Mouse (Mus musculus): ENCODE results near the gene Pip5k1b. TPM values are rescaled to one million over a fixed set of nuclear protein-coding genes. Genes with fewer than 3 reads are reported as not detected.

Pip5k1b gene
- total RNA-seq, 2 experiments from 2014 or later = 17.7 to 19.3 TPM

DNA sequence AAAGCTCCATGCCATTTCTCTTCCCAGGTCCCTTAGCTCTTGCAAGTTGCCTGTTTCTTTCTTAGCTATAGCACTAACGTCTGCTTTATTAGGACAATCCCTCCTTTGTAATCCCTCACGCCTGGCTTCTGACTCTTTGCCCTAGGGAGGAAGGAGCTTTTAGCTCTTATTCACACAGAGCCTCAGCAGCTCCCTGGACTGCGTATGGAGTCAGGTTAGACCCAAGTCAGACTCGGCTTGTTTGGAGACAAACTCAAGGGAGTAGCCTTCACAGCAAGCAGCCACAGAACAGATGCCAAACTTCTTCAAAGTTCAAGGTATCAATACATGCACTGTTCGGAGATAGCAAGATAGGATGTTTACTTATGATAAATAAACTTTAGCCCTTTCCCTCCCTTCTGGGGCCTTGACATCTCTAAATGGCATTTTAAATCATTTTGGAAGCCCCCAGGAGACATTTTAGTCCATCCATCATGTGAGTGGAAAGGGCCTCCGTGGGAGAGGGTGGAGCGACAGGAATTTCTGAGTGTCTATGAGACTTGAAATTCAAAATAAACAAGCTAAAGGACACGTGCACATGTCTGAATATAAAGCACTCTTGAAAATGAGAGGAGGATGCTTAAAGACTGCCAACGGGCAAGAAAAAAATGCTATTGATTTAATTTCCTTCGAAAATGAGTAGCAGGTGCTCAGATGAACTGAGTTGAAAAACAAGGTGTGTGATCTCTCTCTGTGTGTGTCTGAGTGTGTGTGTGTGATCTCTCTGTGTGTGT, 231.6 kb downstream of the Pip5k1b start:
- DNase-seq (ENCODE audit: low spot score in 2 of 2) = no peak
- intact Hi-C loops (cut with DNase I) = no loop called here

DNA sequence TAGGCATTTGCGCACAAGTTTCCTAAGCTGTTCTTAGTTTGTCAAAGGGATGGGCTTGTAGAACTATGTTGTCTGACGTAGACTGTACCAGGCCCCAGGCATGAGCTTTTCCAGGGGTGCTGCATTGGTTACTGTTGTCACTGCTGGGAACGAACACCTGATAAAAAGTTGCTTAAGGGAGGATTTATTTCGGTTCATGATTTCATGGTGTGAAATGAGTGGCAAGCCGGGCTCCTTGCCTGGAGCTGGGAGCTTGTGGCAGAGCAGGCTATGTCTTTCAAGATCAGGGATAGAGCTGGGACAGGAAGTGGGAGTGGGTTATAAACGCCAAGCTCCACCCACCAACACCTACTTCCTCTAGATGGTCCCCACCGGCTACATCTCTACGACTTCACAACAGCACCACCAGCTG, 233.8 kb downstream of the Pip5k1b start:
- DNase-seq (ENCODE audit: low spot score in 2 of 2) = no peak
- intact Hi-C loops (cut with DNase I) = no loop called here

DNA sequence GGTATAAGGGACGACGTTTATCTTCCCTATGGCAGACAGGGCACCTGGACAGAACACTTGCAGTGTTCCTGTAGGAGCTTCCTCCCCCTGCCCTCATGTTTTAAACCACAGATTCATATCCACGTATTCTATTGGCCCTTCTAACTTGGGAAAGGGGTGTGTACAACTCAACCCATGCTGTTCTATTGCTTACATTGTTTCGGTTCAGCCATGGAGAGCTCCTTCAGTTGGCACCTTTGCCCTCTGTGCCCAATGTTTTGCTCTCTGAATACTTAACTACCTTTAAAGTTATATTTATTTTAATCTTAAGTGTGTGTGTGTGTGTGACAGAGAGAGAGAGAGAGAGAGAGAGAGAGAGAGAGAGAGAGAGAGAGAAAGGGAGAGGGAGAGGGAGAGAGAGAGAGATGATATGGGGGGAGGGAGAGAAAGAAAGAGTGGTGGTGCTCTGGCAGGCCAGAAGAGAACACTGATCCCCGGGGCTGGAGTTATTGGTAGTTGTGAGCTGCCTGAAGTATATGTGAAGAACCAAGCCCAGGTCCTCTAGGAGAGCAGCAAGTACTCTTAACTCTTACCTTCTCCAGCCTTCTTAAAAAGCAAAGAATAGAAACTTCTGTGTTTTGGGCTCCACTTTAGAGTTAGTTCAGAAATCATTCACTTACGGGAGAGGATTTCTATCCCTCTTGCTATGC, 234.3 kb downstream of the Pip5k1b start:
- intact Hi-C loops (cut with DNase I) = no loop called here
- no peak for DNase-seq (ENCODE audit: low spot score in 2 of 2)

DNA sequence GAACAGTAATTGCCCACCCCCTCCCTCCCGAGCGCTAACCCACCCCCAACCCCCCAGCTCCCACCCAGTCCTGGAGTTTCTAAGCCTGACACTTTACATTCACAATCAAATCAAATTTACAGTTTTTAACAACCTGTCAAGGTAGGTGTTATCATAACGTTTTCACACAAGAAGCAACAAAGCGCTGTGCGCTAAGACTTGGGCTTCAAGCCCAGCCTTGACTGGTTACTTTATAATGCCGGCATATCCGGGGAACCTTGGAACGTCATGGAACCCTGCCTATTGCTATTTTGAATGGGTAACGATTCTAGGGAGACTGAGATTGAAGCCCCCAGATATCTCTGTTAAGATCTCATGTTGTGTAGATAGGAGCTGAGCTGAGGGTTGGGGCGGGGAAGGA, 237.5 kb downstream of the Pip5k1b start:
- no peak for DNase-seq (ENCODE audit: low spot score in 2 of 2)
- intact Hi-C loops (cut with DNase I) = no loop called here

DNA sequence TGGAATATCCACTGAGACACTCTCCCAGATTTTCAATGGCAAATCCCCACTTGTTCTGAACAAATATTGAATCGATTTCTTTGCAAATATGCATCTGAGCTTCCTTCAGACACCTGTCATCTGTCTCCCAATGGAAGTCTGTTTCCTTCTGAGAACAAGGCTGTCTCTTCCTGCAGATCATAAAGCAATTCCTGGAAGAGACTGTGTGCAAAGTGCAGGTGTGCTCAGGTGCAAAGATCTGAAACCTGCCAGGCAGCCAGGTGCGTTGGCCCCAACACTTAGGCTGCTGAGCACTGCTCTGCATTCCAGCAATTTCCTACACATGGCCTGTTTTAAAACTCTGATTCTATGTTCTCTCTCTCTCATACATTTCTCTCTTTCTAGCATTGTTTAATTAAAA, 237.9 kb downstream of the Pip5k1b start:
- intact Hi-C loops (cut with DNase I) = no loop called here
- no peak for DNase-seq (ENCODE audit: low spot score in 2 of 2)

DNA sequence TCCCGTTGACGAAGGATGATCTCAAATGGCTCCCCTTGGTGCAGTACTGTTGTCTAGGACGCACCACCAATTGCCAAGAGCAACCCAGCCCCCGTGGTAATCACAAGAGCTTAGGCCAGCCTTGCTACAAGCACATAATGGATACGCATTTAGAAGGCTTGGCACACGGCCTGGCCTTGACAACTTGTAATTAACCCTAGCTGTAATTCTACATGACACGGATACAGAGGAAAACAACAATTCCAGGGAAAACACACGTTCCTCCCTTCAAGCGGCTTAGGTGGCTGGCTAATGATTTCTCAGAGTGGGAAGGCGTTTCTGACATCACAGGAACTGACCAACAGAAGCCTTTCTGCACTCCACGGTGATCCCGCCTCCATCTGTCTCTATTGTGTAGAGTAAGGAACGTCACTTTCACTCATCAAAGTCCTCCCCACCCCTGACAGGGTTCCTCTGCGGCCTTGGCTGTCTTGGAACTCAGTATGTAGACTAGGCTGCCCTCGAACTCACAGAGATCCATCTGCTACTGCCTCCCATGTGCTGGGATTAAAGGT, 238.6 kb downstream of the Pip5k1b start:
- peak; percentile 48 to 52 for DNase-seq (ENCODE audit: low spot score in 2 of 2)
- intact Hi-C loops (cut with DNase I) = no loop called here

DNA sequence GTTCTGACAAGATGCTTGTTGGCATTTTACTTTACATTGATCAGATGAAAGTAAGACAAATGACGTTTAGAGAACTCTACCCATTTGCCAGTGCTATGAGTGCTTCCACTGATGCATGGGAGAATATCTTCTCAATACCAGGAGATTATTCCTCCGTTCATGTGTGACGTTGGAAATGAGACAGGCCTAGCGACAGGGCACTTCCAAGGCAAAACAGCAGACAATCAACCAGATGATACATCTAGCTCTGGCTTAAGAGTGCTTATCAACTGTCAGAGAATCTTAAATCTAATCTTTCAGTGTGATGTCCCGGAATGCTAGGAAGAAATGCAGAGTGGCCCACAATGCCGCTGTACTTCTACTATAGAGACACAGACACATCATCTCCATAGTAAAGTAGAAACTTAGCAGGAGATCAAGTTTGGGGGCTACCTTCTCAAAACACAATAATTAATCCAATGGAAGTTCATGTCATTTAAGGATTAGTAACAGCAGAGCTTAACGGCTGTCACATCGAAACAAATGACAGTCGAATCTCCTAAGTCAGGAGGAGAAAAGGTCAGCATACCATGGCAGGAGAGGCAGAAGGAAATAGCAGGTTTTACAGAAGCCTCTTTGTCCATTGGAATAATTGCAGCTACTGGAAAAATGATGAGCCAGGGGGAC, 239.5 kb downstream of the Pip5k1b start:
- intact Hi-C loops (cut with DNase I) = no loop called here
- no peak for DNase-seq (ENCODE audit: low spot score in 2 of 2)

DNA sequence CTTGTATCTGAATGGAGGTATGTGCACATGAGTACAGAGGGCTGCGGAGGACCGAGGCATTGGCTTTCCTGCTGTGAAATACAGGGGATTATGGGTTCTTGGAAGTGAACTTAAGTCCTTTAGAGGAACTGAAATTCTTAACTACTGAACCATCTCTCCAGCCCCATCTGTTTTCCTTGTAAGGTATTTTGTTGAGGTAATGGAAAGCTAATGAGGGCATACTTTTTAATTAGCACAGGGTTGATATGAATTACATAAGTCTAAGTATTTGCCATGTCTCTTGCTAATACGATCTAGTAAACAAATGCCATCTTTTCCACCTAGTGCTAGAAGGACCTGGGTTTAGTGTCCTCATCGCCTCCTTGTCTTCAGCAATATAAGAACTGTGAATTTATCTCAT, 240.4 kb downstream of the Pip5k1b start:
- DNase-seq (ENCODE audit: low spot score in 2 of 2) = no peak
- intact Hi-C loops (cut with DNase I) = no loop called here

DNA sequence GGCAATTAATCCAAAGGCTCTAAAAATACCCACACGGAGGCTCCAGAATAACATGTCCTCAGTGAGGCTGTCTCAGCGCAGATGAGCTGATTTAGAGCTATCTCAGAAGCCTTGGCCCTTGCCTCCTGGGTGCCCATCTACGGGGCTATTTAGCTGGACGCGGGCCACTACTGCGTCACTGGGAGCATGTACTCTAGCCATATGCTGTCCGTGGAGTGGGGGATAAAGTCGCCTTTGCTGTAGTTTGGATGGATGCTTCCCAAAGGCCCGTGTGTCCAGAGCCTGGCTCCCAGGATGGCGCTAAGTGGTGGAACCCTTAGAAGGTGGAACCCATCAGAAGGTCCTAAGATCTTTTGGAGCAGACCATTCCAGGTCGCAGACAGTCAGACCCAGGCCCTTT, 241.0 kb downstream of the Pip5k1b start:
- intact Hi-C loops (cut with DNase I) = no loop called here
- DNase-seq (ENCODE audit: low spot score in 2 of 2) = no peak

DNA sequence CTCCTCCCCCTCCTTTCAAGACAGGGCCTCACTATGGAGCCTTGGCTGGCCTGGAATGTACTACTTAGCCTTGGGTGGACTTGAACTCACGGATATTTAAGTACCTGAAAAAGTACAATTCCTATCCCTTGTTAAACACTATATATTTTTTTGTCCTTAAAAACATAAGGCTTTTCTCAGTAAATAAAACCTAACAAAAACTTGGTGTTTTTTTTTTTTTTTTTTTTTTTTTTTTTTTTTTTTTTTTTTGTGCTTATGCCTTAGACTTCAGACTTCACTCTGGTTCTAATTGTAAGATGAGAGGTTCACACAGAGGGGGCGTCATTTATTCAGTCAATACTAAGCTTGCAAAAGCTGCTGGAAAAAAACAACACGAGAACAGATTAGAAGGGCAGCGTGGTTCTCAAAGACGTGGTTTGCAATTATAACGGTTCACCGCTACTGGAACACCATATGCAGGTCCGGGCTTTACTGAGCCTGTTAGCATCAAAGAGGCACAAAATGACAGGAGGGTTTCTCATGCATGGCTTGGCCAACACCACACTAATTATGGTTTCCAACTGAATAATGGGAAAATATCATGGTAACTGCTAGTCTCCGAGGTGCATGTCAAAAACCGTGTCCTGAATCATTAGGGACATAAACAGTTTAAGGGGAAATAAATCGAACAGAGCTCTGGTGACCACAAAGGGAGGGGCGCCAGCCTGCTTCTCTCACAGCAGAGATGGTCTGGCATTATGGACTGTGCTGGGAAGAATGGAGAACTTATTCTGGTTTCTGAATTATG, 242.9 kb downstream of the Pip5k1b start:
- no peak for DNase-seq (ENCODE audit: low spot score in 2 of 2)
- intact Hi-C loops (cut with DNase I) = no loop called here

DNA sequence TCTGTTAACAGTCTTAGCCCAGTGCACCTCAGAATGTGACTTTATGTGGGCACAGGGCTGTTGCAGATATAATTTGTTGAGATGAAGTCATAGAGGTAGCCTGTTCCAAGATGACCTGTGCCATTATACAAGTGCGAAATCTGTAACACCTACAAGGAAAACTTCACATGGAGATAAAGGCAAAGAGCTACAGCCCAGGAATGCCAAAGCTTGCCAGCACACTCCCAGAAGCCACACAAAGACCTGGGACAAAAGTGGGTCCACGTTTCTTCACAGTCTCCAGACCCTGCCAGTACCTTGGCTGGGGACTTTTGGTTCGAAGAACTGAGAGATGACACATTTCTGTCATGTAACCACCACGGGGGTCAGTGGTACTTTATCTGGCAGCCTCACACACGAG, 243.6 kb downstream of the Pip5k1b start:
- intact Hi-C loops (cut with DNase I) = no loop called here
- DNase-seq (ENCODE audit: low spot score in 2 of 2) = no peak

DNA sequence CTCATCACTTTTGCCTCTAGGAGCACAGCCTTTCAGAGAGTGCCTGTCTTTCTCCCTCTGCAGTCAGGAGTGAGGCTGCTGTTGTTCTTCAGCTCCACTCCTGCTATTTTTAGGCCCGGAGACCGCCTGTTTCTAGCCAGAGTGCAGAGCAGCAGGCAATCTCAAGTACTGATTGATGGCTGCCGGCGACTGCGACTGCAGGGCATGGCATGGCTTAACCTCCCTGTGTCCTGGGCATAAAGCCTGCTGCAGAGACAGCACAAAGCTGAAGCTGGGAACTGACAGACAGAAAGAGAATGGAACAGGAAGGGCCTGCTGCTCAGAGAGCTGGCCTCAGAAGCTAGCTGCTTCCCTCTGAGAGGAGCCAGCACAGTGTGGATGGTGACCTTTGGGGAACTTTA, 247.4 kb downstream of the Pip5k1b start:
- intact Hi-C loops (cut with DNase I) = loop anchor here (10.0 kb wide), 1 partner anchor 246 kb away; the partner anchor contains the start of gene Pip5k1b
- DNase-seq (ENCODE audit: low spot score in 2 of 2) = peak; percentile 26 to 57

DNA sequence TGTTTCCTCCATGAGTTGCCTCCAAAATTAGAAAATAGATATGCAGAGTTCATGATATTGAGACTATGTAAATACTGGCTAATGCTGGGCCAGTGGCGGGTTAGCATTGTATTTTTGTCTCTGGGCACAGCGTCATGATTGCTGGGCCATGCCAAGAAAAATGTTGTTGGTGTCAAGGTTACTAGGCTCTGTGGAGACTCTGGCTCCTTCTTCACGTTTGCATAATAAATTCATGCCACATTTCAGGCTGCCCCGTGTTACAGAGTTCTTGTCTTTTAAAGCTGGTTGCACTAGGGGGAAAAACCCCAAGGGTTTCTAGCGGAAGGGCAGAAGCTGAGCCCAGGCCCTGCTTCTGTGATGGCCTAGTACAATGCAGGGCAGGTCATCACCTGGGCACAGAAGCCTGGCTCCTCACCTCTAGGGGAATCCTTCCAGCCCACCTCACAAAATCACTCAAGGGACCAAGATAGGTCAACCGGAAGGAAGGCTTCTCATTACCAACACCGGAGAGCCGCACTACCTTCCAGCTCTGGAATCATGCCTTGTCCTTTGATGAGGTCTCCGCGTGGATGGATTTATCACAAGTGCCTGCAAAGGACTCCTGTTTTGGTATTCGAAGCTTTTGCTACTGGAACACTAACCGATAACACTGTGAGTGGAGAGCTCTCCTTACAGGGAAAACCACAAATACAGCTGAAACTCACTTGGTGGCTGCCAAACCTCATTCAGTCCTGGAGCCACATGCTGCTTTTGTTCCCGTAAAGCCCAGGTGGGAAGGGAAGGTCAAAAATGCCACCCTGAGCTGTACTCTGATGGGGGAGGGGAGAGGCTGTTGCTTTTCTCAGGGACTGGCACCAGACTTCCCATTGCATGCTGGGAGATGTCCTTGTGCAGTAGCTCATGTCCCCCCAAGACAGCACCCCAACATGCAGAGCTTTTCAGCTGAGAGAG, 248.1 kb downstream of the Pip5k1b start:
- DNase-seq (ENCODE audit: low spot score in 2 of 2) = no peak

DNA sequence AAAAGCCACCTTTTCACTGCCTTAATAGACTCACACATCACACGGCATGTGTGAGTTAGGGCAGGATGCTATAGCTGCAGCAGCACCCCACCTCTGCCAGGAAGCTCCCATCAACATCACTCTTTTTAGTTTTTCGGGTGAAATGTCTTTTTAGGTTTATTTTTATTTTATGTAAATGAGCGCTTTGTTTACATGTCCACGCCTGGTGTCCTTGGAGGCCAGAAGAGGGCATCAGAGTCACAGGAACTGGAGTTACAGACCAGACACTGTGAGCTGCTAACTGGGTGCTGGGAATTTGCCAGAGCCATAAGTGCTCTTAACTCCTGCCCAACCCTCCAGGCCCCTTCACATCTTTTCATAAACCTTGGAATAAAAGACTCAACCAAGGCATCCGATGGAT, 249.3 kb downstream of the Pip5k1b start:
- intact Hi-C loops (cut with DNase I) = loop anchor here (10.0 kb wide), 1 partner anchor 248 kb away; the partner anchor contains the start of gene Pip5k1b
- no peak for DNase-seq (ENCODE audit: low spot score in 2 of 2)

More for the DNA sequence above, 248.1 kb downstream of the Pip5k1b start:
- intact Hi-C loops (cut with DNase I) = loop anchor here (10.0 kb wide), 1 partner anchor 247 kb away; the partner anchor contains the start of gene Pip5k1b

DNA sequence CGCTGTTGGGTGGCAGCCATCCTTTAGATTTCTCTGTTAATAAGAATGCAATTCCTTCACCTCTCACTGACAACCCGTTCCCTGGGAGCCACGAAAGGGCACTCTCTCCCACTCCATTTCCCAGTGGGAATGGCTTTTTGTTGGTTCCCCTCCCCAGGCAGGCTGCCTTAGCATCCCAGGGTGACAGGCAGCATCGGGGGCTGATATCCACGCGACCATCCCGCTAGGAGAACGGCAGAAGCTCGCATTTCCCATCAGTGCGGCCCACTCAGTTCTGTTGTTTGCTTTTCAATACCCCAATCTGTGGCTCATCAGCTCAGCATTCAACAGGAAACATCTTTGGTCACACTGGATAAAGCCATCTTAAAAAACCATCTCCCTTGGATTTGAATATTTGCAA, 253.5 kb downstream of the Pip5k1b start:
- DNase-seq (ENCODE audit: low spot score in 2 of 2) = no peak
- intact Hi-C loops (cut with DNase I) = loop anchor here (5.0 to 10.0 kb wide), 2 partner anchors 253 to 570 kb away; partner anchors contain the start of gene Pip5k1b

DNA sequence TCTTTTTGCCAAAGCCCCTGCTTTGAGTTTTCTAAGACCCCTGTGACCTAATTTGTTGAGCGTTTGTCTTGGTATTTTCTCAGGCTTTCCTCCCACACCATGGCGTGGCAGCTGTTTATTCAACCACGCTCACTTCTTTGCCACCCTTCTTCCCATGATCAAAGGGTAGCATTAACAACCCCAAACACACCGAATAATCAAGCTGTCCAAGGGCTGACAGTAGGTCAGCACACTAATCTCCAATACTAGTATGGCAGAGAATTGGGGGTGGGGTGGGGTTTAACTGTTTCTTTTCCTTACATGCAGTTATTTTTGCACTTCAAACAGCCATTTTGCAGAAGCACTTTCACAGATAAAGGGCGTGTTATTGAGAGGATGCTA, 253.9 kb downstream of the Pip5k1b start:
- intact Hi-C loops (cut with DNase I) = loop anchor here (1.0 to 10.0 kb wide), 4 partner anchors 175 to 571 kb away; partner anchors contain the start of gene Pip5k1b
- no peak for DNase-seq (ENCODE audit: low spot score in 2 of 2)

DNA sequence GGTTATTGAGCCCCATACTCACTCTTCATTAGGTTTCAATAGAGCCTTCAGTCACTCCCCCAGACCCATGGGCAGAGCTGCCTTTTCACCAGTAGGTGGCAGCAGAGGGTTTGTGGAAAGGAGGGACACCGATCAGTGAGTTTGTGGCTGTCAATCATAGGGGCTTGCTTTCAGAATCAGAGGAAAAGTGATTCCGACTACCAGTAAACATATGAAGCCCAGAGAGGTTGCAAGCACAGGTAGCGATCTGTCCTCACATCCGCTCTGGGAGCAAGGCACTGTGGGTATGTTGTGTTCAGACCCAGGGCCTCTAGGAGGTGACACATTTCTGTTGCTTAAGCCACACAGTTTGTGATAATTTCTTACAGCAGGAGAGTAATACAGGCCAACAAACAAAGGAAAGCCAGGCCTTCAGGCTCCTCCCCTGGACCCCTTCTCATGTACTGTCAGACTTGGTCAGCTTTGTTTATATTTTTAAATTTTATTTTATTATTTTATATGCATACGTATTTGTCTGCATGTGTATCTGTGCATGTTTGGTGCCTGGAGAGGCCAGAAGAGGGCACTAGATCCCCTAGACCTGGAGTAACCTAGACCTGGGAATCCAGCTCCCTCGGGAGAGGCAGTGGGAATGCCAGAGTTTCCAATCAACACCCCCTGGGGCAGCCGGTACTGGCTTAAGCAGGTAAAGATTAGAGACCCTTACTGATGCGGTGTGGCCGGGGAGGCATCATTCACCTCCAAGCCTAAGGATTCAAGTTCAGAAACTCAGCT, 254.5 kb downstream of the Pip5k1b start:
- intact Hi-C loops (cut with DNase I) = loop anchor here (1.0 to 10.0 kb wide), 4 partner anchors 175 to 571 kb away; partner anchors contain the start of gene Pip5k1b
- DNase-seq (ENCODE audit: low spot score in 2 of 2) = peak; percentile 72 to 75

Measured in left cerebral cortex, postnatal 14 days (tissue).